Mouse (Mus musculus): ENCODE data around the gene Ube2cbp. TPM values are rescaled to one million over a fixed set of nuclear protein-coding genes. Genes with fewer than 3 reads are reported as not detected.

The Ube2cbp gene
- polyA plus RNA-seq, 1 experiment from 2014 or later: 7.4 TPM

DNA sequence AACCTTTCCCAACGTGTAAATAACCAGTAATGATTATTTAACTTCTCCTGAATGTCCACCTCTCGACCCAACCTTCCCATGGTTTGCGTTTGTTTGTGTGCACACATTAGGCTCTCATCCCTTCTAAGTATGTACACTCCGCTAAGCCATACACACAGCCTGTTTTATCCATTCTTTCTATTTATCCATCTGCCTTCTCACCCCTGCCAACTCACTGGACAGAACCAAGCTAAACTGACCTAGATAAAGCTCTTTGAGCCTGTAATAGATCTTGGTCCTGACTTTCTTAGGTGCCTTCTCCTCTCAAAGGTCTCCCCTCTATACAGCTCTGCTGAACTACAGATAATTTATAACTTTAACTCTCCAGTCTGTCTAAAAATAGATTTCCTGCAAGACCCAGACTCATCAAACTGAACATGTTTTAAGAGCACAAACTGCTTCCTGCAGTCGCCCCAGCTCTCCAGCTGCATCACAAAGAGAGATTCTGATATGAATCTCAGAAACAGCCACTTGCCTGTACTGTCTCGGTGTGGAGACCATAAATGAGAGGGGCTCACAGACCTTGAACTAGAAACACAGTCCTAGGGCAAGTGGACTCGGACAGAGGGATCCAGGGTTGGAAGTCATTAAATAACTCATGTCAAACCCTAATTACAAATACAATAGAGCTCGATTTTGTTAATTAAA, 71.0 kb downstream of the Ube2cbp start:
- Histone ChIP-seq H3K27me3 (replicated peaks; ENCODE audit: control insufficient read depth, insufficient read depth, low read length) (no peaks in the 10 kb centered on the region), H3K9me3 (ENCODE audit: control insufficient read depth, low read length) (no peaks in the 10 kb centered on the region), H3K4me2 (ENCODE audit: low read length) (no peak overlapping the region), H3K27ac (ENCODE audit: low read depth, low read length) (no peak overlapping the region), H3K36me3 (ENCODE audit: control insufficient read depth, insufficient read depth, low read length) (no peaks in the 10 kb centered on the region), H3K4me3 (ENCODE audit: low read length) (no peak overlapping the region), H3K9ac (ENCODE audit: low read depth, low read length) (no peak overlapping the region), H3K4me1 (ENCODE audit: control insufficient read depth, insufficient read depth, low read depth, low read length) (no peaks in the 10 kb centered on the region)
- WGBS: 72% methylated on average over 8 of the region's 8 CpGs
- ATAC-seq: no peak

DNA sequence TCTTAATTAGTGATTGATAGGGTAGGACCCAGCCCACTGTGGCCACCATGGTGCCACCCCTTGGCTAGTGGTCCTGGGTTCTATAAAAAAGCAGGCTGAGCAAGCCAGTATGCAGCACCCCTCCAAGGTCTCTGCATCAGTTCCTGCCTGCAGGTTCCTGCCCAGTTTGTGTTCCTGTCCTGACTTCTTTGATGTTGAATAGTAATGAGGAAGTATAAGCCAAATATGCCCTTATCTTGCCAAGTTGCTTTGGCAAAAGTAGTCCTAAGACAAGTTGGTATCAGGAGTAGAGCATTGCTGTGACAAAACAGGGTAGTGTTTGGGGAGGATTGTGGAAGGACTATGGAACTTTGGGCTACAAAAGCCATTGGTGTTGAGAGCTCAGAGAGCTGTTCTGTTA, 73.3 kb downstream of the Ube2cbp start:
- H3K36me3 ChIP-seq (ENCODE audit: control insufficient read depth, insufficient read depth, low read length): no peaks in the 10 kb centered on the region

DNA sequence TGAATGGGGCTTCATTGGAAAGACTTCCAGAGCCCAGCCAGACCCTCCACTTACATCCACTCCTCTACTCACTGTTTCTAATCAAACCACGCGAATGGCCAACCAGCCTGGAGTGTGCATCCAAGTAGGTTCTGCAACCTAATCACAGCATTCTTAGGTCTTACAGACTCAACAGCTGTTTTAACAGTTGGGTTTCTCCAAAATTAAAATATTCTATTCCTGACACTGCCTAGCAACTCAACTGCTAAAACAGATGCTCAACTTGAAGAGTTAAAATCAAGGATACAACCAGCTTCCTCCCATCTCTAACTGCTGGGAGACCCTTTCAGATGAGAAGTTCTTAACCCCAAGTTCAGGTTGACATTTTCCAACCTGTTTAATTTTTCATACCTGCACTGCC, 74.0 kb downstream of the Ube2cbp start:
- 77% methylated on average over 2 of the region's 2 CpGs for WGBS

More for the DNA sequence above, 73.3 kb downstream of the Ube2cbp start:
- Histone ChIP-seq H3K9me3 (ENCODE audit: control insufficient read depth, low read length) (no peaks in the 10 kb centered on the region), H3K9ac (ENCODE audit: low read depth, low read length) (no peak overlapping the region), H3K4me1 (ENCODE audit: control insufficient read depth, insufficient read depth, low read depth, low read length) (no peaks in the 10 kb centered on the region), H3K4me3 (ENCODE audit: low read length) (no peak overlapping the region), H3K4me2 (ENCODE audit: low read length) (no peak overlapping the region), H3K27me3 (replicated peaks; ENCODE audit: control insufficient read depth, insufficient read depth, low read length) (no peaks in the 10 kb centered on the region), H3K27ac (ENCODE audit: low read depth, low read length) (no peak overlapping the region)
- no peak for ATAC-seq

DNA sequence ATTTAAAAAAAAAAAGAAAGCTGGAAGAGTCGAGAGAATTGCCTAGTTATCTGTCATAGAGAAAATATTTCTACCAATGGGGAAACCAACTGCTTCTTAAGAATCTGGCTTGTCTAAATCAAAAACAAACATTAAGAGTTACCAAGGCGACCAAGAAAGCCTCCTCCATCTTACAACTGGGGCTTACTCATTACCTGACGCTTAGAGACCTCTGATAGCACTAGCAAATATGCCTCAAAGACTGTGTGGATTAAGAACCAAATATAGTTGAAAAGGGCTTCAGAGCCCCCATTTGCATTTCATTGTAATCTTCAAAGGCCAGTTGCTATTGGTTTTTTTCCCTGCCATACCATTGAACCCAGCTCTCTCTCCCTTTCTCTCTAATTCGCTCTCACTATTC, 76.2 kb downstream of the Ube2cbp start:
- no peak overlapping the region for H3K9ac ChIP-seq (ENCODE audit: low read depth, low read length)
- no peaks in the 10 kb centered on the region; the same call in 1 of the 2 replicates for H3K9me3 ChIP-seq (ENCODE audit: control insufficient read depth, low read length)
- ATAC-seq: no peak
- no peaks in the 10 kb centered on the region for H3K4me1 ChIP-seq (ENCODE audit: control insufficient read depth, insufficient read depth, low read depth, low read length)
- H3K36me3 ChIP-seq (ENCODE audit: control insufficient read depth, insufficient read depth, low read length): no peaks in the 10 kb centered on the region
- no peak overlapping the region for H3K4me3 ChIP-seq (ENCODE audit: low read length)
- H3K27me3 ChIP-seq (replicated peaks; ENCODE audit: control insufficient read depth, insufficient read depth, low read length): no peaks in the 10 kb centered on the region
- H3K27ac ChIP-seq (ENCODE audit: low read depth, low read length): no peak overlapping the region
- H3K4me2 ChIP-seq (ENCODE audit: low read length): no peak overlapping the region
- WGBS: 53% methylated on average over 4 of the region's 4 CpGs

More for the DNA sequence above, 74.0 kb downstream of the Ube2cbp start:
- no peak overlapping the region for H3K27ac ChIP-seq (ENCODE audit: low read depth, low read length)
- no peak overlapping the region for H3K9ac ChIP-seq (ENCODE audit: low read depth, low read length)
- ATAC-seq: no peak
- no peak overlapping the region for H3K4me3 ChIP-seq (ENCODE audit: low read length)
- H3K36me3 ChIP-seq (ENCODE audit: control insufficient read depth, insufficient read depth, low read length): no peaks in the 10 kb centered on the region
- no peak overlapping the region for H3K4me2 ChIP-seq (ENCODE audit: low read length)
- H3K4me1 ChIP-seq (ENCODE audit: control insufficient read depth, insufficient read depth, low read depth, low read length): no peaks in the 10 kb centered on the region
- H3K27me3 ChIP-seq (replicated peaks; ENCODE audit: control insufficient read depth, insufficient read depth, low read length): no peaks in the 10 kb centered on the region
- no peaks in the 10 kb centered on the region for H3K9me3 ChIP-seq (ENCODE audit: control insufficient read depth, low read length)

DNA sequence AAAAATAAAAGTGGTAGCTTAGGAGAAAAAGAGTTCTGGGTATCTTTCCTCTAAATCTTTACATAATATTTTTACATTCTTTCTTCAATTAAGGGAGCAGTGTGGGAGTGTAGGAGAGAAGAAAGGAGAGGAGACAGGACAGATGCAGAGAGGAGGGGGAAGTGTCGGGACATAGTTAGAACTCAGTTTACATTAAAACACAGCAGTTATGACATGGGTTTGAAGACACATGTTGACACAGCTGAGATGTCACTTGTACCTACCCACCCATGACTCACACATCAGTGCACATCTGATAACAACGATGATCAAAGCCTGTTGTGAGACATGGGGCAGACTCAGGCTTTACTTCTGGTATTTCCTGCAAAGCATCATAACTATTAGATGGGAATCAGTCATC, 87.8 kb downstream of the Ube2cbp start:
- no peak overlapping the region for H3K4me3 ChIP-seq (ENCODE audit: low read length)
- H3K36me3 ChIP-seq (ENCODE audit: control insufficient read depth, insufficient read depth, low read length): no peaks in the 10 kb centered on the region
- no peak overlapping the region for H3K4me2 ChIP-seq (ENCODE audit: low read length)
- no peaks in the 10 kb centered on the region for H3K9me3 ChIP-seq (ENCODE audit: control insufficient read depth, low read length)
- ATAC-seq: peak; percentile 50; the same call in 1 of the 2 replicates
- H3K4me1 ChIP-seq (ENCODE audit: control insufficient read depth, insufficient read depth, low read depth, low read length): no peaks in the 10 kb centered on the region
- H3K9ac ChIP-seq (ENCODE audit: low read depth, low read length): no peak overlapping the region
- H3K27ac ChIP-seq (ENCODE audit: low read depth, low read length): no peak overlapping the region
- 76% methylated on average over 2 of the region's 2 CpGs for WGBS
- no peaks in the 10 kb centered on the region for H3K27me3 ChIP-seq (replicated peaks; ENCODE audit: control insufficient read depth, insufficient read depth, low read length)

DNA sequence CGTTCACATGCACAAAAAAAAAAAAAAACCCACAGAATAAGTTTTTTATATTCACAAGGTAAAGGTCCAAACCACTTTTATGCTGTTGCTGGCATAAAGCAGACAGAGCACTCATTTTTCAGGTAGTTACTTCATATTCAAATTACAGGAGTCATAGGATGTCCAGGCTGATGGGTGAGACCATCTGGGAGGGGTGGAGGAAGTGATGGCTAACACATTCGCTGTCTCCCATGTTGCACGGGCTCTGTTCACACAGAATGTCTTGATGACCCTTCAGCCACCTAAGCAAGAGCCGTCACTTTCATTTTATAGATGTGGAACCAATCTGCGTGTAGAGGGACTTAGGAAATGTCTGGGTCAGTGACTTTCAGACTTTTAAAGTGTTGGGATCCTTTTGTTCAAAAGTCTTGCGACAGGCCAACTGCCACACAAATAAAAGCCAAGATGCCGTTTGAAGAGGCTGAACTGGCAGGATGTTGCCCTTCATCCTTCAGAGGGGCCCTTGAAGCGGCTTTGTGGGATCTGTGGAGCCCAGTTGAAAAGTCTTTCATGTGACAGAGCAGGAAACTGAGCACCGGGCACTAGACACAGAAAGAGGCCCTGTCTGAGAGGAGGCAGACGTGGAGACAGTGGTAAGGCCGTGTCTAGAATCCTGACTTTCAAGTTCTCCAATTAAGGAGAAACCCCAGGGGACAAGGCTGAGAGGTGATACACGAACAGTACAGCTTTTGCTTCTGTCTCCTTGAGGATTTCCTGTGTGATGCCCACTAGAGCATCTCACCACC, 91.8 kb downstream of the Ube2cbp start:
- Histone ChIP-seq H3K36me3 (ENCODE audit: control insufficient read depth, insufficient read depth, low read length) (no peaks in the 10 kb centered on the region), H3K4me1 (ENCODE audit: control insufficient read depth, insufficient read depth, low read depth, low read length) (no peaks in the 10 kb centered on the region), H3K27ac (ENCODE audit: low read depth, low read length) (no peak overlapping the region), H3K9ac (ENCODE audit: low read depth, low read length) (no peak overlapping the region), H3K27me3 (replicated peaks; ENCODE audit: control insufficient read depth, insufficient read depth, low read length) (no peaks in the 10 kb centered on the region), H3K4me2 (ENCODE audit: low read length) (no peak overlapping the region), H3K9me3 (ENCODE audit: control insufficient read depth, low read length) (no peaks in the 10 kb centered on the region), H3K4me3 (ENCODE audit: low read length) (no peak overlapping the region)
- ATAC-seq: no peak
- WGBS: 55% methylated on average over 12 of the region's 12 CpGs

DNA sequence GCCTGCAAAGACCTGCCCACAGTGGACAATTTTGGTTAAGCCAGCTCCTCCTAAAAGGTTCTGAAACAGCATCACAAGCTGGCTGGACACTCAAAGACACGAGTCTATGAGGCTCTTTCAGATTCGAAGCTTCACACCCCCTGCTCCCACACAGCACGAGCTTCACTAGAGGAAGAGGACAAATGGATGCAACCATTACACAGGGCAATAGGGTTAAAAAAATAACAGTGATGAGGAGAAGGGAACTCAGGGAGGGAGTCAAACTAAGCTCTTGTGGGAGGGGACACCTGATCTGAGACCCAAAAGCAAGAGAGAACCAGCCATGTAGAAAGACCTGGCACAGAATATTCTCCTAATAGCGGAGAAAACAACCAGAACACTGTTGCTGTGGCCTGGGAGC, 95.5 kb downstream of the Ube2cbp start:
- H3K36me3 ChIP-seq (ENCODE audit: control insufficient read depth, insufficient read depth, low read length): no peaks in the 10 kb centered on the region
- no peaks in the 10 kb centered on the region for H3K9me3 ChIP-seq (ENCODE audit: control insufficient read depth, low read length)
- no peaks in the 10 kb centered on the region for H3K27me3 ChIP-seq (replicated peaks; ENCODE audit: control insufficient read depth, insufficient read depth, low read length)
- ATAC-seq: no peak
- no peaks in the 10 kb centered on the region for H3K4me1 ChIP-seq (ENCODE audit: control insufficient read depth, insufficient read depth, low read depth, low read length)
- H3K4me3 ChIP-seq (ENCODE audit: low read length): no peak overlapping the region
- no peak overlapping the region for H3K27ac ChIP-seq (ENCODE audit: low read depth, low read length)
- no peak overlapping the region for H3K9ac ChIP-seq (ENCODE audit: low read depth, low read length)
- H3K4me2 ChIP-seq (ENCODE audit: low read length): no peak overlapping the region
- 81% methylated on average over 4 of the region's 4 CpGs for WGBS

DNA sequence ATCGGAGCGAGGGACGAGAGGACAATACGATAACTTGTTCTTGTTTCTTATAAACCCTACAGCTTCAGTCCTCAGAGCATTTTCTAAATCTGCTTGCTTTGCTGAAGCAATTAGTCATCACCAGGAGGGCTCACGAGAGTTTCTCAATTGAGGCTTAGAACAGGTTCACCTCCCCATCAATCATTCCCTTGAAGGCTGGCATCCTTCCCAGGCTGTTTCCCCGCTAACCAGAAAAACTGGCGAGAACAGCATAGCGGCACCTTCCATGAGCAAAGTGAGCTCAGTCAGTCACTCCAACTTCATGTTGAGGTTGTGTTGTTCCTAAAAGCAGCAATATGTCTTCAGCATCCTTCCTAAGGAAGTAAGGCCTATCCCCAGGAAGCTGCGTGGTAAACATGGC, 104.2 kb downstream of the Ube2cbp start:
- no peaks in the 10 kb centered on the region for H3K9me3 ChIP-seq (ENCODE audit: control insufficient read depth, low read length)
- no peaks in the 10 kb centered on the region for H3K27me3 ChIP-seq (replicated peaks; ENCODE audit: control insufficient read depth, insufficient read depth, low read length)
- ATAC-seq: peak; percentile 90
- H3K27ac ChIP-seq (ENCODE audit: low read depth, low read length): no peak overlapping the region
- no peaks in the 10 kb centered on the region; the same call in none of the 2 replicates for H3K4me1 ChIP-seq (ENCODE audit: control insufficient read depth, insufficient read depth, low read depth, low read length)
- WGBS: 41% methylated on average over 9 of the region's 9 CpGs
- no peaks in the 10 kb centered on the region for H3K36me3 ChIP-seq (ENCODE audit: control insufficient read depth, insufficient read depth, low read length)
- no peak overlapping the region for H3K4me3 ChIP-seq (ENCODE audit: low read length)
- H3K4me2 ChIP-seq (ENCODE audit: low read length): no peak overlapping the region
- no peak overlapping the region for H3K9ac ChIP-seq (ENCODE audit: low read depth, low read length)

DNA sequence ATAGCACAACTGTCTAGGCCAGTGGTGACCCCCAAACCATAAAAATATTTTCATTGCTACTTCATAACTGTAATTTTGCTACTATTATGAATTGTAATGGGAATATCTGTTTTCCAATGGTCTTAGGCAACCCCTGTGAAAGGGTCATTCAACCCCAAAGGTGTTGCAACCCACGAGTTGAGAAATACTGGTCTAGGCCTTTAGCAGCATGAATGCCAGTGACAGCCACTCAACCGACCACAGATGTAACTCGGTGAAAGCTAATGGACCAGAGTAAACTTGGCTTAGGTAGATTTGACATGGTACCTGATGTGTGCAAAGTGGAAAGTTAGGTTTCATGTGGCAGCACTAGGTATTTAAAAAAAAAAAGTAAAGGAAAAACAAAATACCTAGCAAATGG, 108.9 kb downstream of the Ube2cbp start:
- Histone ChIP-seq H3K9ac (ENCODE audit: low read depth, low read length) (no peak overlapping the region), H3K9me3 (ENCODE audit: control insufficient read depth, low read length) (no peaks in the 10 kb centered on the region), H3K4me3 (ENCODE audit: low read length) (no peak overlapping the region), H3K36me3 (ENCODE audit: control insufficient read depth, insufficient read depth, low read length) (no peaks in the 10 kb centered on the region), H3K27me3 (replicated peaks; ENCODE audit: control insufficient read depth, insufficient read depth, low read length) (no peaks in the 10 kb centered on the region), H3K27ac (ENCODE audit: low read depth, low read length) (no peak overlapping the region), H3K4me2 (ENCODE audit: low read length) (no peak overlapping the region), H3K4me1 (ENCODE audit: control insufficient read depth, insufficient read depth, low read depth, low read length) (no peaks in the 10 kb centered on the region; the same call in none of the 2 replicates)
- 88% methylated on average over 3 of the region's 3 CpGs for WGBS
- no peak for ATAC-seq
